Mouse (Mus musculus): ENCODE data around the gene Lpcat1. TPM values are rescaled to one million over a fixed set of nuclear protein-coding genes. Genes with fewer than 3 reads are reported as not detected.
A peak's percentile ranks its signal among the peaks of the same experiment; 100 is the strongest.

The Lpcat1 gene
- polyA plus RNA-seq, 1 experiment from 2014 or later = 21.8 TPM

GRCm38 (mm10) chr13:73461551-73461950 is 5.4 kb upstream of the Lpcat1 start:
- TF ChIP-seq CTCF (IDR thresholded peaks at IDR 0.05; ENCODE audit: low read depth) = no peak
- Histone ChIP-seq H3K9ac (ENCODE audit: low read depth, low read length) (no peak overlapping the region), H3K4me1 (replicated peaks; ENCODE audit: insufficient read depth, low read length) (no peaks in the 10 kb centered on the region), H3K4me3 (replicated peaks; ENCODE audit: low read depth, low read length) (no peak overlapping the region), H3K27ac (no peak overlapping the region), H3K36me3 (ENCODE audit: insufficient read depth, low read length) (no peaks in the 10 kb centered on the region), H3K4me2 (ENCODE audit: low read length) (no peak overlapping the region), H3K9me3 (replicated peaks; ENCODE audit: low read length) (no peaks in the 10 kb centered on the region), H3K27me3 (ENCODE audit: insufficient read depth, low read length) (no peaks in the 10 kb centered on the region)
- DNase-seq (ENCODE audit: low spot score) (no peak), ATAC-seq (replicated peaks; ENCODE audit: low FRiP score, low read depth) (no peak)

GRCm38 (mm10) chr13:73465156-73465555 is 1.8 kb upstream of the Lpcat1 start:
- Histone ChIP-seq H3K27ac (no peak overlapping the region), H3K36me3 (ENCODE audit: insufficient read depth, low read length) (no peaks in the 10 kb centered on the region), H3K9ac (ENCODE audit: low read depth, low read length) (no peak overlapping the region), H3K9me3 (replicated peaks; ENCODE audit: low read length) (no peaks in the 10 kb centered on the region), H3K4me1 (replicated peaks; ENCODE audit: insufficient read depth, low read length) (peaks cover 10% of the 10 kb centered on the region), H3K4me3 (replicated peaks; ENCODE audit: low read depth, low read length) (no peak overlapping the region), H3K4me2 (ENCODE audit: low read length) (no peak overlapping the region), H3K27me3 (ENCODE audit: insufficient read depth, low read length) (no peaks in the 10 kb centered on the region)
- 58% methylated on average over 2 of the region's 2 CpGs for WGBS
- ATAC-seq (replicated peaks; ENCODE audit: low FRiP score, low read depth) (no peak), DNase-seq (ENCODE audit: low spot score) (no peak)
- no peak for TF ChIP-seq CTCF (IDR thresholded peaks at IDR 0.05; ENCODE audit: low read depth)

GRCm38 (mm10) chr13:73466411-73466810 is 586 bp upstream of the Lpcat1 start:
- Histone ChIP-seq H3K36me3 (ENCODE audit: insufficient read depth, low read length) (no peaks in the 10 kb centered on the region), H3K27me3 (ENCODE audit: insufficient read depth, low read length) (no peaks in the 10 kb centered on the region), H3K9me3 (replicated peaks; ENCODE audit: low read length) (no peaks in the 10 kb centered on the region), H3K9ac (ENCODE audit: low read depth, low read length) (no peak overlapping the region), H3K4me1 (replicated peaks; ENCODE audit: insufficient read depth, low read length) (peaks cover 10% of the 10 kb centered on the region), H3K4me2 (ENCODE audit: low read length) (peak overlapping the region; percentile 88; the same call in 1 of the 2 replicates), H3K27ac (no peak overlapping the region), H3K4me3 (replicated peaks; ENCODE audit: low read depth, low read length) (no peak overlapping the region)
- 76% methylated on average over 3 of the region's 3 CpGs for WGBS
- ATAC-seq (replicated peaks; ENCODE audit: low FRiP score, low read depth) = no peak
- no peak for DNase-seq (ENCODE audit: low spot score)
- TF ChIP-seq CTCF (IDR thresholded peaks at IDR 0.05; ENCODE audit: low read depth) = no peak

- no peaks in the 10 kb centered on the region for H3K36me3 ChIP-seq (ENCODE audit: insufficient read depth, low read length)
- under 1% methylated on average over 46 of the region's 53 CpGs for WGBS
- H3K4me1 ChIP-seq (replicated peaks; ENCODE audit: insufficient read depth, low read length) = peaks cover 10% of the 10 kb centered on the region
- H3K4me2 ChIP-seq (ENCODE audit: low read length) = peak overlapping the region; percentile 88
- no peaks in the 10 kb centered on the region for H3K27me3 ChIP-seq (ENCODE audit: insufficient read depth, low read length)
- H3K9me3 ChIP-seq (replicated peaks; ENCODE audit: low read length) = no peaks in the 10 kb centered on the region
- ATAC-seq (replicated peaks; ENCODE audit: low FRiP score, low read depth) (peak; percentile 86), DNase-seq (ENCODE audit: low spot score) (peak; percentile 38)
- peak overlapping the region; percentile 89 for H3K27ac ChIP-seq
- no peak for TF ChIP-seq CTCF (IDR thresholded peaks at IDR 0.05; ENCODE audit: low read depth)
- peak overlapping the region; percentile 81 for H3K9ac ChIP-seq (ENCODE audit: low read depth, low read length)
- peak overlapping the region; percentile 78 for H3K4me3 ChIP-seq (replicated peaks; ENCODE audit: low read depth, low read length)
These were observed 632 bp downstream of the Lpcat1 start for GRCm38 (mm10) chr13:73467421-73468237.

- Histone ChIP-seq H3K9me3 (replicated peaks; ENCODE audit: low read length) (no peaks in the 10 kb centered on the region), H3K4me1 (replicated peaks; ENCODE audit: insufficient read depth, low read length) (peaks cover 10% of the 10 kb centered on the region), H3K27me3 (ENCODE audit: insufficient read depth, low read length) (no peaks in the 10 kb centered on the region), H3K4me2 (ENCODE audit: low read length) (peak overlapping the region; percentile 88; the same call in 1 of the 2 replicates), H3K36me3 (ENCODE audit: insufficient read depth, low read length) (no peaks in the 10 kb centered on the region), H3K9ac (ENCODE audit: low read depth, low read length) (no peak overlapping the region), H3K27ac (no peak overlapping the region), H3K4me3 (replicated peaks; ENCODE audit: low read depth, low read length) (no peak overlapping the region)
- DNase-seq (ENCODE audit: low spot score) (no peak), ATAC-seq (replicated peaks; ENCODE audit: low FRiP score, low read depth) (no peak)
- TF ChIP-seq CTCF (IDR thresholded peaks at IDR 0.05; ENCODE audit: low read depth) = no peak
- 57% methylated on average over 3 of the region's 3 CpGs for WGBS
These were observed 1.8 kb downstream of the Lpcat1 start for GRCm38 (mm10) chr13:73468834-73469233.

- WGBS = 41% methylated on average over 9 of the region's 9 CpGs
These were observed 2.4 kb downstream of the Lpcat1 start for GRCm38 (mm10) chr13:73469257-73469967.

More at GRCm38 (mm10) chr13:73469257-73469967, 2.4 kb downstream of the Lpcat1 start:
- no peaks in the 10 kb centered on the region for H3K36me3 ChIP-seq (ENCODE audit: insufficient read depth, low read length)
- DNase-seq (ENCODE audit: low spot score) = no peak
- H3K9me3 ChIP-seq (replicated peaks; ENCODE audit: low read length) = no peaks in the 10 kb centered on the region
- no peak overlapping the region for H3K4me3 ChIP-seq (replicated peaks; ENCODE audit: low read depth, low read length)
- no peaks in the 10 kb centered on the region for H3K27me3 ChIP-seq (ENCODE audit: insufficient read depth, low read length)
- H3K9ac ChIP-seq (ENCODE audit: low read depth, low read length) = no peak overlapping the region
- H3K4me1 ChIP-seq (replicated peaks; ENCODE audit: insufficient read depth, low read length) = peaks cover 10% of the 10 kb centered on the region
- no peak overlapping the region for H3K4me2 ChIP-seq (ENCODE audit: low read length)
- ATAC-seq (replicated peaks; ENCODE audit: low FRiP score, low read depth) = no peak
- TF ChIP-seq CTCF (IDR thresholded peaks at IDR 0.05; ENCODE audit: low read depth) = no peak
- H3K27ac ChIP-seq = no peak overlapping the region
